Mouse (Mus musculus) midbrain, embryonic 13.5 days (tissue): ENCODE results near the gene Gm28230. TPM values are rescaled to one million over a fixed set of nuclear protein-coding genes. Genes with fewer than 3 reads are reported as not detected.
A peak's percentile ranks its signal among the peaks of the same experiment; 100 is the strongest.

Source experiments
- ATAC-seq: fragments of 200-750 bp; cut with Nextera tagmentation; 2 replicates; pipeline ENCODE4 v1.8.0; 2017; ENCODE audit warnings: mild to moderate bottlenecking, moderate TSS enrichment, moderate library complexity
- H3K27ac ChIP-seq: fragments of 300-500 bp; sonication (generic); 2 replicates; pipeline ENCODE4 v1.5.1; 2015; ENCODE audit warnings: inconsistent platforms, mild to moderate bottlenecking, moderate library complexity
- H3K27me3 ChIP-seq: fragments of 300-500 bp; sonication (generic); 2 replicates; pipeline ENCODE4 v1.6.1; 2015; ENCODE audit warnings: mild to moderate bottlenecking, inconsistent platforms
- H3K36me3 ChIP-seq: fragments of 300-500 bp; sonication (generic); 2 replicates; pipeline ENCODE4 v1.6.1; 2015; ENCODE audit warnings: mild to moderate bottlenecking, inconsistent platforms
- H3K4me1 ChIP-seq: fragments of 300-500 bp; sonication (generic); replicated peaks from 2 replicates; pipeline ENCODE4 v1.6.1; 2015; ENCODE audit warnings: inconsistent platforms
- H3K4me2 ChIP-seq: fragments of 300-500 bp; sonication (generic); replicated peaks from 2 replicates; pipeline ENCODE4 v1.6.1; 2015; ENCODE audit warnings: moderate library complexity, mild to moderate bottlenecking, inconsistent platforms
- H3K4me3 ChIP-seq: fragments of 300-500 bp; sonication (generic); replicated peaks from 2 replicates; pipeline ENCODE4 v1.5.1; 2015; ENCODE audit warnings: mild to moderate bottlenecking, inconsistent platforms
- H3K9ac ChIP-seq: fragments of 300-500 bp; sonication (generic); replicated peaks from 2 replicates; pipeline ENCODE4 v1.6.1; 2015; ENCODE audit warnings: mild to moderate bottlenecking, inconsistent platforms
- H3K9me3 ChIP-seq: fragments of 300-500 bp; sonication (generic); 2 replicates; pipeline ENCODE4 v1.6.1; 2016; ENCODE audit warnings: mild to moderate bottlenecking, inconsistent platforms
- WGBS: fragments of 180-500 bp; shearing (Covaris S2); methylation state at CpG from one replicate; pipeline ENCODE4 v1.1.7; 2015; 5-methylcytosine and 5-hydroxymethylcytosine counted together
- polyA plus RNA-seq: library from polyadenylated mRNA; unstranded; fragments of >200 nt; fragmentation: Nextera tagmentation; extraction: Ambion mirVana; gene quantifications from 2 replicates; pipeline ENCODE4 v1.2.1, GENCODE M21; 2015

Gm28230 gene
- polyA plus RNA-seq, 1 experiment from 2014 or later: not detected

- Histone ChIP-seq H3K27me3 (peaks cover 98% of the 10 kb centered on the region), H3K9me3 (no peaks in the 10 kb centered on the region), H3K9ac (no peak overlapping the region), H3K27ac (no peak overlapping the region), H3K4me3 (no peak overlapping the region), H3K4me1 (peaks cover 17% of the 10 kb centered on the region), H3K36me3 (no peaks in the 10 kb centered on the region), H3K4me2 (no peak overlapping the region)
- 12% methylated on average over 4 of the region's 4 CpGs for WGBS
- ATAC-seq: no peak
These were observed 33.1 kb upstream of the Gm28230 start for GRCm38 (mm10) chr2:74693432-74693827.

GRCm38 (mm10) chr2:74694066-74694465 is 32.5 kb upstream of the Gm28230 start:
- Histone ChIP-seq H3K27ac (no peak overlapping the region), H3K9ac (no peak overlapping the region), H3K36me3 (no peaks in the 10 kb centered on the region), H3K27me3 (peaks cover 98% of the 10 kb centered on the region), H3K4me3 (no peak overlapping the region), H3K4me1 (peaks cover 18% of the 10 kb centered on the region), H3K9me3 (no peaks in the 10 kb centered on the region), H3K4me2 (no peak overlapping the region)
- ATAC-seq: no peak
- WGBS: 1% methylated on average over 16 of the region's 16 CpGs

- peaks cover 99% of the 10 kb centered on the region for H3K27me3 ChIP-seq
- H3K9ac ChIP-seq: no peak overlapping the region
- H3K36me3 ChIP-seq: no peaks in the 10 kb centered on the region
- ATAC-seq: no peak
- peaks cover 18% of the 10 kb centered on the region for H3K4me1 ChIP-seq
- no peaks in the 10 kb centered on the region for H3K9me3 ChIP-seq
- no peak overlapping the region for H3K4me2 ChIP-seq
- H3K4me3 ChIP-seq: no peak overlapping the region
- H3K27ac ChIP-seq: no peak overlapping the region
- WGBS: 0% methylated on average over 1 of the region's 1 CpGs
These were observed 31.1 kb upstream of the Gm28230 start for GRCm38 (mm10) chr2:74695383-74695782.

- Histone ChIP-seq H3K36me3 (no peaks in the 10 kb centered on the region), H3K4me3 (no peak overlapping the region), H3K27ac (no peak overlapping the region), H3K9me3 (no peaks in the 10 kb centered on the region), H3K27me3 (peaks cover 100% of the 10 kb centered on the region), H3K4me2 (no peak overlapping the region), H3K4me1 (peaks cover 18% of the 10 kb centered on the region), H3K9ac (no peak overlapping the region)
- WGBS: 4% methylated on average over 7 of the region's 7 CpGs
- no peak for ATAC-seq
These were observed 30.6 kb upstream of the Gm28230 start for GRCm38 (mm10) chr2:74695813-74696430.

- Histone ChIP-seq H3K4me2 (no peak overlapping the region), H3K27ac (no peak overlapping the region), H3K9ac (no peak overlapping the region), H3K36me3 (no peaks in the 10 kb centered on the region), H3K4me3 (no peak overlapping the region), H3K9me3 (no peaks in the 10 kb centered on the region), H3K27me3 (peaks cover 100% of the 10 kb centered on the region), H3K4me1 (peaks cover 14% of the 10 kb centered on the region)
- WGBS: under 1% methylated on average over 34 of the region's 34 CpGs
- ATAC-seq: no peak
These were observed 29.8 kb upstream of the Gm28230 start for GRCm38 (mm10) chr2:74696442-74697335.

GRCm38 (mm10) chr2:74697567-74698121 is 28.9 kb upstream of the Gm28230 start, which contains the start of gene Hoxd9:
Hoxd9 (plus strand) TSS chr2:74697727.
- Histone ChIP-seq H3K9me3 (no peaks in the 10 kb centered on the region), H3K9ac (no peak within 1 kb of the TSS), H3K4me3 (peak within 1 kb of the TSS; percentile 35), H3K4me2 (peak within 1 kb of the TSS; percentile 50), H3K27ac (no peak within 1 kb of the TSS), H3K4me1 (peaks cover 12% of the 10 kb centered on the region), H3K27me3 (peaks cover 99% of the 10 kb centered on the region), H3K36me3 (no peaks in the 10 kb centered on the region)
- peak; percentile 48 for ATAC-seq
- under 1% methylated on average over 43 of the region's 43 CpGs for WGBS

GRCm38 (mm10) chr2:74698201-74699052 is 28.1 kb upstream of the Gm28230 start:
- WGBS: under 1% methylated on average over 76 of the region's 86 CpGs
- H3K4me1 ChIP-seq: peaks cover 12% of the 10 kb centered on the region
- ATAC-seq: peak; percentile 53

GRCm38 (mm10) chr2:74699053-74699430 is 27.5 kb upstream of the Gm28230 start:
- under 1% methylated on average over 17 of the region's 17 CpGs for WGBS
- Histone ChIP-seq H3K4me3 (no peak overlapping the region), H3K9ac (no peak overlapping the region), H3K4me1 (peaks cover 12% of the 10 kb centered on the region), H3K27ac (no peak overlapping the region), H3K9me3 (no peaks in the 10 kb centered on the region), H3K36me3 (no peaks in the 10 kb centered on the region), H3K4me2 (no peak overlapping the region), H3K27me3 (peaks cover 99% of the 10 kb centered on the region)
- ATAC-seq: no peak

More at GRCm38 (mm10) chr2:74698201-74699052, 28.1 kb upstream of the Gm28230 start:
- no peak overlapping the region for H3K27ac ChIP-seq
- peaks cover 99% of the 10 kb centered on the region for H3K27me3 ChIP-seq
- peak overlapping the region; percentile 50 for H3K4me2 ChIP-seq
- no peak overlapping the region for H3K9ac ChIP-seq
- H3K4me3 ChIP-seq: peak overlapping the region; percentile 35
- H3K36me3 ChIP-seq: no peaks in the 10 kb centered on the region
- H3K9me3 ChIP-seq: no peaks in the 10 kb centered on the region

GRCm38 (mm10) chr2:74699664-74700545 is 26.6 kb upstream of the Gm28230 start:
- H3K36me3 ChIP-seq: no peaks in the 10 kb centered on the region
- no peak overlapping the region for H3K4me3 ChIP-seq
- H3K27me3 ChIP-seq: peaks cover 99% of the 10 kb centered on the region
- no peaks in the 10 kb centered on the region for H3K9me3 ChIP-seq
- no peak overlapping the region for H3K4me2 ChIP-seq
- ATAC-seq: no peak
- H3K27ac ChIP-seq: no peak overlapping the region
- no peak overlapping the region for H3K9ac ChIP-seq
- H3K4me1 ChIP-seq: peaks cover 16% of the 10 kb centered on the region
- WGBS: 2% methylated on average over 23 of the region's 23 CpGs

GRCm38 (mm10) chr2:74700546-74701112 is 25.9 kb upstream of the Gm28230 start:
- Histone ChIP-seq H3K36me3 (no peaks in the 10 kb centered on the region), H3K27me3 (peaks cover 99% of the 10 kb centered on the region), H3K27ac (no peak overlapping the region), H3K9ac (no peak overlapping the region), H3K4me1 (peaks cover 24% of the 10 kb centered on the region), H3K4me2 (no peak overlapping the region), H3K9me3 (no peaks in the 10 kb centered on the region), H3K4me3 (no peak overlapping the region)
- ATAC-seq: no peak
- under 1% methylated on average over 22 of the region's 22 CpGs for WGBS
